Mouse (Mus musculus): ENCODE results near the gene Lbp. TPM values are rescaled to one million over a fixed set of nuclear protein-coding genes. Genes with fewer than 3 reads are reported as not detected.

Gene Lbp
- total and polyA plus RNA-seq, 3 experiments: 5.0 to 22.4 (median 6.4) TPM

DNA sequence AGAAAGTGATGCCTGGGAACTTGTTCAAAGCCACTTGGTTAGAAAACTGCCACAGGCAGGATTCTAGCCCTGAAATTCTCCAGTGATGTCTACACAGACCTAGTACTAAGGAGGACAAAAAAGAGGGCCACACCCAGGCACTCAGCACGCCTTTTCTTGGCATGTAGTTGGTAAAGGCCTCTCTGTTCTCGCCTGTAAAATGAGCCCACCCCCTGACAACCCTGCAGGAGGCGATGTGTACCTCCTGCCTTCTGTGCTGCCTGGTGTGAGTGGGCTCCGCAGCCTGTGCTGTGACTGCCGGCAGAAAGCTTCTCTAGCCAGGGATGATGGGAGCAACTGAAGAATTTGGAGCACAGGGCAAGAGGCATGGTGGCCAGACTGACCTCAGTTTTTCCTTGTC is 2.0 kb downstream of the Lbp start:
- no peaks in the 10 kb centered on the region for H3K36me3 ChIP-seq (ENCODE audit: control insufficient read depth, insufficient read depth, low read length)
- no peak overlapping the region for H3K4me3 ChIP-seq
- peaks cover 7% of the 10 kb centered on the region for H3K4me1 ChIP-seq (ENCODE audit: control insufficient read depth, insufficient read depth, low read length)
- TF ChIP-seq EP300 (IDR thresholded peaks at IDR 0.05; ENCODE audit: insufficient read depth, low read depth, low read length) (no peak), POLR2A (IDR thresholded peaks at IDR 0.05; ENCODE audit: insufficient read depth, low read depth, low read length) (no peak), CTCF (IDR thresholded peaks at IDR 0.05) (no peak)
- WGBS: 57% methylated on average over 5 of the region's 5 CpGs
- DNase-seq: no peak
- intact Hi-C loops (cut with DNase I): no loop called here
- H3K9ac ChIP-seq (ENCODE audit: low read depth, low read length): no peak overlapping the region
- H3K27ac ChIP-seq: no peak overlapping the region
- H3K27me3 ChIP-seq (ENCODE audit: control insufficient read depth, insufficient read depth, low read length): no peaks in the 10 kb centered on the region
- H3K79me2 ChIP-seq (replicated peaks; ENCODE audit: control insufficient read depth, insufficient read depth, low read length): no peaks in the 10 kb centered on the region

DNA sequence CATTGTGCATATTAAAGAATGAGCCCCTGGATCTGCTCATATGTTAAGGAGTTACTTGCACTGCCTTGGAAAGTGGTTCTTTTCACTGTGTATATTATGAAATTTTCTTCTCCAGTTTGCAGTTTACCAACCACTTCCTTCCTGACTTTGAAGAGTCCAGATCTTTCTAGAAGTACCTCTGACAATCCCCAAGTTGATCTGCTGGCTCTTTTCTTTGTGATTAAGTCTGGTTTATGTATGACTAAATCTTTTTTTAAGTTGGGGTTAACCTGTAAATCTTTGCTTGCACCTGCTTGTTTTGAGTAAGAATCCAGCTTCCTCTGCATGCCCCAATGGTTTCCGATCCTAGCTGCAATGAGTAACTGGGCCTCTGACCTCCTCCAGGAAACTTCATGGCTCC is 6.8 kb downstream of the Lbp start:
- DNase-seq: no peak
- WGBS: 77% methylated on average over 1 of the region's 1 CpGs
- Histone ChIP-seq H3K36me3 (ENCODE audit: control insufficient read depth, insufficient read depth, low read length) (no peaks in the 10 kb centered on the region), H3K9ac (ENCODE audit: low read depth, low read length) (no peak overlapping the region), H3K4me3 (no peak overlapping the region), H3K27ac (no peak overlapping the region), H3K27me3 (ENCODE audit: control insufficient read depth, insufficient read depth, low read length) (no peaks in the 10 kb centered on the region), H3K79me2 (replicated peaks; ENCODE audit: control insufficient read depth, insufficient read depth, low read length) (no peaks in the 10 kb centered on the region), H3K4me1 (ENCODE audit: control insufficient read depth, insufficient read depth, low read length) (no peaks in the 10 kb centered on the region)
- intact Hi-C loops (cut with DNase I): no loop called here
- TF ChIP-seq CTCF (IDR thresholded peaks at IDR 0.05) (no peak), POLR2A (IDR thresholded peaks at IDR 0.05; ENCODE audit: insufficient read depth, low read depth, low read length) (no peak), EP300 (IDR thresholded peaks at IDR 0.05; ENCODE audit: insufficient read depth, low read depth, low read length) (no peak)

DNA sequence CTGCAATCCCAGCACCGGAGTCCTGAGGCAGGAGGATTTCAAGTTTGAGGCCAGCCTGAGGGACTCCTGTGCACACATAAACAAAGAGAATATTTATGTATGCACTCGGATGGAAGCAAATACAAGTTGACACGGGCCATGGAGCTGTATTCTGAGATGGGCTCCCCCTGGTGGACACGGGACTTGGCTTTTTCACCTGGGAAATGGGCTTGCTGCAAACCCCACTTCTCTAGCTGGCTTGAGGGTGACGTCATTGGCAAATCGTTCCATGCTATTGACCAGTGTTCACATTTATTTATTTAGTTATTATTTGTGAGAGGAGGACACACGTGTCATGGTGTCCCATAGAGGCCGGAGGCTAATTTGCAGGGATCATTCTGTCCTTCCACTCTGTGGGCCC is 10.1 kb downstream of the Lbp start:
- Histone ChIP-seq H3K27me3 (ENCODE audit: control insufficient read depth, insufficient read depth, low read length) (no peaks in the 10 kb centered on the region), H3K36me3 (ENCODE audit: control insufficient read depth, insufficient read depth, low read length) (no peaks in the 10 kb centered on the region), H3K79me2 (replicated peaks; ENCODE audit: control insufficient read depth, insufficient read depth, low read length) (no peaks in the 10 kb centered on the region), H3K9ac (ENCODE audit: low read depth, low read length) (no peak overlapping the region), H3K4me3 (no peak overlapping the region), H3K4me1 (ENCODE audit: control insufficient read depth, insufficient read depth, low read length) (no peaks in the 10 kb centered on the region), H3K27ac (no peak overlapping the region)
- intact Hi-C loops (cut with DNase I): no loop called here
- TF ChIP-seq EP300 (IDR thresholded peaks at IDR 0.05; ENCODE audit: insufficient read depth, low read depth, low read length) (no peak), CTCF (IDR thresholded peaks at IDR 0.05) (peak; percentile 49)
- no peak for DNase-seq
- WGBS: 65% methylated on average over 8 of the region's 8 CpGs

DNA sequence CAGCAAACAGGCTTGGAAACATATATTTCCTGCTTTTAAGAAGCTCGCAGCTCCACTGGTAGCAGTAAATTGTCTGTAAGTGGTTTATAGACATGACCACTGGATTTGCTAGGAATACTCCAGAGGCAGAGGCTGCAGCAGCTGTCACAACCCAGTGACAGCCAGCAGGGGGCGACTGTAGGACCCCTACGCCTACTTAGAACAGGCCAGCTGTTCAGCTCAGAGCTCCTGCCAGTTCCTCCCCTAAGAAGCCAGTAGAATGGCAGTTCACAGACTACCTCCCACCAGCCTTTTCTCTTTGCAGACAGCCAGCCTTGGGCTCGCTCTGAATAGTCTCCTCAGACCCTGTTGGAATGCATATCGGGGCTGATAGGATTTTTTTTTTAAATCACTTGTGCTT is 10.7 kb downstream of the Lbp start:
- Histone ChIP-seq H3K27me3 (ENCODE audit: control insufficient read depth, insufficient read depth, low read length) (no peaks in the 10 kb centered on the region), H3K4me3 (no peak overlapping the region), H3K9ac (ENCODE audit: low read depth, low read length) (no peak overlapping the region), H3K36me3 (ENCODE audit: control insufficient read depth, insufficient read depth, low read length) (no peaks in the 10 kb centered on the region), H3K79me2 (replicated peaks; ENCODE audit: control insufficient read depth, insufficient read depth, low read length) (no peaks in the 10 kb centered on the region), H3K27ac (no peak overlapping the region), H3K4me1 (ENCODE audit: control insufficient read depth, insufficient read depth, low read length) (no peaks in the 10 kb centered on the region)
- peak; percentile 73 for TF ChIP-seq CTCF (IDR thresholded peaks at IDR 0.05)
- no peak for TF ChIP-seq POLR2A (IDR thresholded peaks at IDR 0.05; ENCODE audit: insufficient read depth, low read depth, low read length)
- 30% methylated on average over 5 of the region's 5 CpGs for WGBS
- DNase-seq: peak; percentile 32 to 55
- intact Hi-C loops (cut with DNase I): no loop called here

DNA sequence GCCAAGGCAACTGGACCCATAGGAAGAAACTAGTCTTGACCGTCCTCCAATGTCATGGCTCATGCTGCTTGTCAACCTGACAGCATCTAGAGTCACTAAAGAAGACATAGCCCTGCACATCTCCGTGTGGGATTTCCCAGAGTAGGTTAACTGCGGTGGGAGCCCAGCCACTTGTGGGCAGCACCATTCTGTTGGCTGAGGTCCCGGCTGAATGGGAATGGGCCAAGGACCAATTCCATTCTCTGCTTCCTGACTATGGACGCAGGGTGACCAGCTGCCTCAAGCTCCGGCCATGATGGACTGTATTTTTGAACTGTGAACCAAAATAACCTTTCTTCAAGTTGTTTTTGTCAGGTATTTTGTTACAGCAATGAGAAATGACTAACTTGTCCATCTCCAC is 15.3 kb downstream of the Lbp start:
- intact Hi-C loops (cut with DNase I): no loop called here

DNA sequence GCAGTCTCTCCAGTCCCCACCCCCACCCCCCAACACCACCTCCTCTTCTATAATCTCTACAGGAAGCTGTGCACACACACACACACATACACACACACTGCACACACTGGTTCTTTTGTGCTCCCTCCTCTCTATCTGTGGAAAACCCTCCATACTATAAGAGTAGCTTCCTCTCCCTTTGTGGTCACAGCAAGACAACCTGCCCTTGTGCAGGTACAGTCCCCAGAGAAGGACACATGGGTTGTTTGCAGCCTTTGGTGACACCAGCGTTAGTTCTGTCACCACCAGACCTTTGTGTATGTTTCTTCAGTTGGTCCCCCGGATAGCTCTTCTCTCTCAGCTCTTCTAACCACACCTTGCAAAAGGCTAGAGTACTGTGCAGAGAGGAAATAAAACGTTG is 16.6 kb downstream of the Lbp start:
- 50% methylated on average over 3 of the region's 3 CpGs for WGBS
- H3K9ac ChIP-seq (ENCODE audit: low read depth, low read length): no peak overlapping the region
- no peaks in the 10 kb centered on the region for H3K27me3 ChIP-seq (ENCODE audit: control insufficient read depth, insufficient read depth, low read length)
- intact Hi-C loops (cut with DNase I): no loop called here
- H3K27ac ChIP-seq: no peak overlapping the region
- H3K4me1 ChIP-seq (ENCODE audit: control insufficient read depth, insufficient read depth, low read length): no peaks in the 10 kb centered on the region
- no peak overlapping the region for H3K4me3 ChIP-seq
- no peaks in the 10 kb centered on the region for H3K36me3 ChIP-seq (ENCODE audit: control insufficient read depth, insufficient read depth, low read length)
- no peak for TF ChIP-seq EP300 (IDR thresholded peaks at IDR 0.05; ENCODE audit: insufficient read depth, low read depth, low read length)
- no peak for TF ChIP-seq CTCF (IDR thresholded peaks at IDR 0.05)
- no peak for TF ChIP-seq POLR2A (IDR thresholded peaks at IDR 0.05; ENCODE audit: insufficient read depth, low read depth, low read length)
- DNase-seq: no peak
- no peaks in the 10 kb centered on the region for H3K79me2 ChIP-seq (replicated peaks; ENCODE audit: control insufficient read depth, insufficient read depth, low read length)

More for the DNA sequence above, 15.3 kb downstream of the Lbp start:
- no peak overlapping the region for H3K4me3 ChIP-seq
- no peaks in the 10 kb centered on the region for H3K4me1 ChIP-seq (ENCODE audit: control insufficient read depth, insufficient read depth, low read length)
- no peak overlapping the region for H3K27ac ChIP-seq
- TF ChIP-seq POLR2A (IDR thresholded peaks at IDR 0.05; ENCODE audit: insufficient read depth, low read depth, low read length) (no peak), EP300 (IDR thresholded peaks at IDR 0.05; ENCODE audit: insufficient read depth, low read depth, low read length) (no peak), CTCF (IDR thresholded peaks at IDR 0.05) (no peak)
- H3K36me3 ChIP-seq (ENCODE audit: control insufficient read depth, insufficient read depth, low read length): no peaks in the 10 kb centered on the region
- WGBS: 79% methylated on average over 6 of the region's 6 CpGs
- no peak for DNase-seq
- H3K27me3 ChIP-seq (ENCODE audit: control insufficient read depth, insufficient read depth, low read length): no peaks in the 10 kb centered on the region
- no peak overlapping the region for H3K9ac ChIP-seq (ENCODE audit: low read depth, low read length)
- H3K79me2 ChIP-seq (replicated peaks; ENCODE audit: control insufficient read depth, insufficient read depth, low read length): no peaks in the 10 kb centered on the region
